Mouse (Mus musculus): ENCODE data around the gene Nemf. TPM values are rescaled to one million over a fixed set of nuclear protein-coding genes. Genes with fewer than 3 reads are reported as not detected.

The Nemf gene
- polyA plus RNA-seq, 1 experiment = 52.9 TPM

- TF ChIP-seq POLR2A (IDR thresholded peaks at IDR 0.05; ENCODE audit: borderline replicate concordance, low read depth, low read length) (no peak), CTCF (IDR thresholded peaks at IDR 0.05; ENCODE audit: low read depth, low read length) (no peak)
- no peak overlapping the region for H3K27ac ChIP-seq (ENCODE audit: insufficient read depth, low read depth, low read length)
- no peak overlapping the region for H3K4me3 ChIP-seq (ENCODE audit: insufficient read depth, low read length)
- H3K4me1 ChIP-seq (ENCODE audit: control insufficient read depth, insufficient read depth, low read length) = peaks cover 3% of the 10 kb centered on the region; the same call in 1 of the 2 replicates
Observed at GRCm38 (mm10) chr12:69280915-69281314, 76.0 kb downstream of the Nemf start.

DNA sequence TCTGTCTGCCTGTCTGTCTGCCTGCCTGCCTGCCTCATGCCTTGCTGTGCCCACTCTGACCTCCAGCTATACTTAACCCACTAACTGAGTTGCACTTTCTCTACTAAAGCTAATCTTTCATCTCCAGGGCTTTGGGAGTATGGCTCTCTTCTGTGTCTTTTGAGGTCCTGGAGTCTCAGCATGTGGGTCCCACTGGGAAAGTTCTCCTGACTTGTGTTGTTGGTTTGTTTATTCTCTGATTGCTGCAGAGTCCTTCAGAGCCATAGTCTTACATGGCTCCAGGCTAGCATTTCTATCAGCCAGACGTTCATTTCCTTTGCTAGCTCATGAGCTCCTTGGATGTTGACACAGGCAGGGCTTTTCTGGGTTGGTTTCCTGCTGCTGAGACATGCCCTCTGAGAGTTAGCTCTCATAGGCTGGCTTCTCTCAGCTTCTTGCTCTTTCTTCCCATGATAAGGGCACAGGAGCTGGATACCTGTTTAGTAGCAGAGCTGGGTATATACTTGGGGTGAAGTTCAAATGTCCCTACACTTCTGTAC lies 77.0 kb downstream of the Nemf start:
- no peak overlapping the region for H3K27ac ChIP-seq (ENCODE audit: insufficient read depth, low read depth, low read length)
- TF ChIP-seq POLR2A (IDR thresholded peaks at IDR 0.05; ENCODE audit: borderline replicate concordance, low read depth, low read length) = no peak
- no peak for TF ChIP-seq CTCF (IDR thresholded peaks at IDR 0.05; ENCODE audit: low read depth, low read length)
- H3K4me3 ChIP-seq (ENCODE audit: insufficient read depth, low read length) = no peak overlapping the region
- H3K4me1 ChIP-seq (ENCODE audit: control insufficient read depth, insufficient read depth, low read length) = peaks cover 8% of the 10 kb centered on the region; the same call in 1 of the 2 replicates

- TF ChIP-seq POLR2A (IDR thresholded peaks at IDR 0.05; ENCODE audit: borderline replicate concordance, low read depth, low read length) (no peak), CTCF (IDR thresholded peaks at IDR 0.05; ENCODE audit: low read depth, low read length) (no peak)
- Histone ChIP-seq H3K4me1 (ENCODE audit: control insufficient read depth, insufficient read depth, low read length) (no peaks in the 10 kb centered on the region), H3K27ac (ENCODE audit: insufficient read depth, low read depth, low read length) (no peak overlapping the region), H3K4me3 (ENCODE audit: insufficient read depth, low read length) (no peak overlapping the region)
Observed at GRCm38 (mm10) chr12:69268956-69269355, 88.0 kb downstream of the Nemf start.

GRCm38 (mm10) chr12:69267956-69268632 lies 88.9 kb downstream of the Nemf start:
- H3K4me3 ChIP-seq (ENCODE audit: insufficient read depth, low read length) = no peak overlapping the region
- no peaks in the 10 kb centered on the region for H3K4me1 ChIP-seq (ENCODE audit: control insufficient read depth, insufficient read depth, low read length)
- no peak overlapping the region for H3K27ac ChIP-seq (ENCODE audit: insufficient read depth, low read depth, low read length)
- TF ChIP-seq POLR2A (IDR thresholded peaks at IDR 0.05; ENCODE audit: borderline replicate concordance, low read depth, low read length) (no peak), CTCF (IDR thresholded peaks at IDR 0.05; ENCODE audit: low read depth, low read length) (no peak)

DNA sequence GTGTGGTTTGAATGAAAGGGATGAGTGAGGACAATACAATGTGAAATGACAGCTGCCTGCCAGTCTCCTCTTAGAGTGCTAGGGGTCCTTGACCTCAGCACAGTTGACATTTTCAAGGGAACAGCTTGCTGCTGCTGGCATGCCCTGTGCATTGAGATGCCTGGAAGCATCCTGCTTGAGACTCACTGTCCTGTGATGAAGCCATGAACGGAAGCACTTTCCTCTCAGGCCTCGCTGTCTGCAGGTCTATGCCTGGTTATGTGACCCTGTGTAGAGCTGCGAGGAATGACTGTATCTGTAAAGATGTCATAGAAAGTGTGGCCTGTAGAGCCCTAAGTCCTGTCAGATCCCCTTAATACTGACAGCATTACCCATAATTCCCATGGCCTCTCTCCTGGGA lies 91.9 kb downstream of the Nemf start:
- TF ChIP-seq POLR2A (IDR thresholded peaks at IDR 0.05; ENCODE audit: borderline replicate concordance, low read depth, low read length) (no peak), CTCF (IDR thresholded peaks at IDR 0.05; ENCODE audit: low read depth, low read length) (no peak)
- Histone ChIP-seq H3K4me1 (ENCODE audit: control insufficient read depth, insufficient read depth, low read length) (no peaks in the 10 kb centered on the region), H3K4me3 (ENCODE audit: insufficient read depth, low read length) (no peak overlapping the region), H3K27ac (ENCODE audit: insufficient read depth, low read depth, low read length) (no peak overlapping the region)

- no peak for TF ChIP-seq POLR2A (IDR thresholded peaks at IDR 0.05; ENCODE audit: borderline replicate concordance, low read depth, low read length)
- no peak for TF ChIP-seq CTCF (IDR thresholded peaks at IDR 0.05; ENCODE audit: low read depth, low read length)
- H3K27ac ChIP-seq (ENCODE audit: insufficient read depth, low read depth, low read length) = no peak overlapping the region
Observed at GRCm38 (mm10) chr12:69262251-69262650, 94.7 kb downstream of the Nemf start.

More at GRCm38 (mm10) chr12:69262251-69262650, 94.7 kb downstream of the Nemf start:
- Histone ChIP-seq H3K4me1 (ENCODE audit: control insufficient read depth, insufficient read depth, low read length) (no peaks in the 10 kb centered on the region), H3K4me3 (ENCODE audit: insufficient read depth, low read length) (no peak overlapping the region)

Other genes with a start within 250 kb of the Nemf start
- gene Rps29, start 198.0 kb downstream of the Nemf start, polyA plus RNA-seq (2012; ENCODE audit: insufficient read depth, insufficient read length, missing spikeins) = 1,903 and 2,167 TPM in 2 replicates
- 5.7 and 6.3 TPM in 2 replicates for gene Lrr1, start 188.4 kb downstream of the Nemf start, polyA plus RNA-seq (2012; ENCODE audit: insufficient read depth, insufficient read length, missing spikeins)
- 390 and 430 TPM in 2 replicates for gene Rpl36al, start 173.1 kb downstream of the Nemf start, polyA plus RNA-seq (2012; ENCODE audit: insufficient read depth, insufficient read length, missing spikeins)
- 58.3 and 60.4 TPM in 2 replicates for gene Mgat2, start 173.0 kb downstream of the Nemf start, polyA plus RNA-seq (2012; ENCODE audit: insufficient read depth, insufficient read length, missing spikeins)
- gene Gm49383, start 160.1 kb downstream of the Nemf start, polyA plus RNA-seq (2012; ENCODE audit: insufficient read depth, insufficient read length, missing spikeins) = 3.6 and 4.5 TPM in 2 replicates
- gene Dnaaf2, start 158.7 kb downstream of the Nemf start, polyA plus RNA-seq (2012; ENCODE audit: insufficient read depth, insufficient read length, missing spikeins) = 1.6 and 2.1 TPM in 2 replicates
- gene Gm49384, start 152.9 kb downstream of the Nemf start, polyA plus RNA-seq (2012; ENCODE audit: insufficient read depth, insufficient read length, missing spikeins) = 10.5 and 10.6 TPM in 2 replicates
- gene Pole2, start 129.0 kb downstream of the Nemf start, polyA plus RNA-seq (2012; ENCODE audit: insufficient read depth, insufficient read length, missing spikeins) = 9.3 and 10.2 TPM in 2 replicates
- 5.1 and 6.1 TPM in 2 replicates for gene Klhdc1, start 116.0 kb downstream of the Nemf start, polyA plus RNA-seq (2012; ENCODE audit: insufficient read depth, insufficient read length, missing spikeins)
- 17.3 and 19.3 TPM in 2 replicates for gene Klhdc2, start 60.5 kb downstream of the Nemf start, polyA plus RNA-seq (2012; ENCODE audit: insufficient read depth, insufficient read length, missing spikeins)
- 162 and 174 TPM in 2 replicates for gene Arf6, start 15.0 kb upstream of the Nemf start, polyA plus RNA-seq (2012; ENCODE audit: insufficient read depth, insufficient read length, missing spikeins)
- not detected in 2 replicates for gene Gm9887, start 15.3 kb upstream of the Nemf start, polyA plus RNA-seq (2012; ENCODE audit: insufficient read depth, insufficient read length, missing spikeins)
- gene Vcpkmt, start 225.9 kb upstream of the Nemf start, polyA plus RNA-seq (2012; ENCODE audit: insufficient read depth, insufficient read length, missing spikeins) = 12.1 and 14.4 TPM in 2 replicates